Mouse (Mus musculus) CH12.LX (cell line): ENCODE measurements around the gene Eea1. TPM values are rescaled to one million over a fixed set of nuclear protein-coding genes. Genes with fewer than 3 reads are reported as not detected.

Experiments used
- DNase-seq: peaks from one replicate; pipeline ENCODE4 v3.0.0-alpha.2; 2013; ENCODE audit errors: extremely low read depth
- H3K27ac ChIP-seq: 2 replicates; pipeline ENCODE4 v1.5.1; 2012; ENCODE audit warnings: low read depth, mild to moderate bottlenecking, control low read depth, moderate library complexity; ENCODE audit not compliant: insufficient read depth
- H3K27me3 ChIP-seq: replicated peaks from 2 replicates; pipeline ENCODE3; 2012; ENCODE audit warnings: inconsistent platforms
- H3K36me3 ChIP-seq, 2 experiments: replicated peaks in 1 of 2; 2 replicates each; pipeline versions ENCODE3 to v1.6.1; 2012; ENCODE audit warnings: inconsistent platforms in 1 of 2, low read length in 1 of 2, mild to moderate bottlenecking in 1 of 2, mixed read lengths in 1 of 2, moderate library complexity in 1 of 2; ENCODE audit not compliant: control insufficient read depth in 1 of 2, insufficient read depth in 1 of 2
- H3K4me1 ChIP-seq, 2 experiments: 2 replicates each; pipeline ENCODE4 v1.6.1; 2012; ENCODE audit warnings: inconsistent platforms in 1 of 2, moderate library complexity in 1 of 2; ENCODE audit not compliant: insufficient read depth in 2 of 2, control insufficient read depth in 1 of 2
- H3K4me2 ChIP-seq: 2 replicates; pipeline ENCODE4 v1.6.1; 2012; ENCODE audit warnings: low read depth, mild to moderate bottlenecking, control low read depth; ENCODE audit not compliant: poor library complexity, insufficient read depth, severe bottlenecking
- H3K4me3 ChIP-seq, 3 experiments: fragments of 150-350 bp in 1 of 3; sonication (generic) in 1 of 3; replicated peaks in 1 of 3; 2 replicates each; pipeline versions ENCODE3 to v1.5.1; 2011 to 2012; ENCODE audit warnings: low read depth in 2 of 3, low read length in 2 of 3, mild to moderate bottlenecking in 2 of 3, moderate library complexity in 2 of 3, control low read depth in 1 of 3, improper control_type of control experiment in 1 of 3, inconsistent platforms in 1 of 3, mixed read lengths in 1 of 3; ENCODE audit not compliant: poor library complexity in 1 of 3
- H3K79me2 ChIP-seq: replicated peaks from 2 replicates; pipeline ENCODE4 v1.6.1; 2012; ENCODE audit warnings: mild to moderate bottlenecking, moderate library complexity; ENCODE audit not compliant: control insufficient read depth, poor library complexity, insufficient read depth, severe bottlenecking; ENCODE audit errors: extremely low read depth
- H3K9ac ChIP-seq: 2 replicates; pipeline ENCODE4 v1.6.1; 2012; ENCODE audit warnings: low read depth, mild to moderate bottlenecking, control low read depth, moderate library complexity; ENCODE audit not compliant: insufficient read depth
- H3K9me3 ChIP-seq: replicated peaks from 2 replicates; pipeline ENCODE3; 2012; ENCODE audit warnings: low read length, inconsistent platforms, mixed read lengths
- CHD1 ChIP-seq: IDR thresholded peaks from 2 replicates; pipeline ENCODE4 v1.6.1; 2012; ENCODE audit warnings: low read depth, low read length, improper control_type of control experiment, inconsistent platforms
- CHD2 ChIP-seq: IDR thresholded peaks from 2 replicates; pipeline ENCODE4 v1.6.1; 2011; ENCODE audit warnings: low read length, improper control_type of control experiment
- E2F4 ChIP-seq: IDR thresholded peaks from 2 replicates; pipeline ENCODE4 v1.6.1; 2011; ENCODE audit warnings: low read depth, low read length, improper control_type of control experiment; ENCODE audit not compliant: insufficient replicate concordance
- EP300 ChIP-seq: IDR thresholded peaks from 2 replicates; pipeline ENCODE4 v1.6.1; 2011; ENCODE audit warnings: low read length, improper control_type of control experiment
- ETS1 ChIP-seq: conservative IDR thresholded peaks from 2 replicates; pipeline ENCODE4 v1.6.1; 2012; ENCODE audit warnings: low read depth, mild to moderate bottlenecking, inconsistent platforms, low read length, improper control_type of control experiment, moderate library complexity
- GABPA ChIP-seq: IDR thresholded peaks from 2 replicates; pipeline ENCODE4 v1.6.1; 2012; ENCODE audit warnings: low read depth, low read length, improper control_type of control experiment, inconsistent platforms; ENCODE audit not compliant: insufficient replicate concordance
- HCFC1 ChIP-seq: IDR thresholded peaks from 2 replicates; pipeline ENCODE4 v1.6.1; 2012; ENCODE audit warnings: low read depth, mild to moderate bottlenecking, inconsistent platforms, low read length, improper control_type of control experiment
- JUND ChIP-seq: conservative IDR thresholded peaks from 2 replicates; pipeline ENCODE4 v1.6.1; 2011; ENCODE audit warnings: low read depth, low read length, improper control_type of control experiment
- MAFK ChIP-seq: IDR thresholded peaks from 2 replicates; pipeline ENCODE4 v1.6.1; 2011; ENCODE audit warnings: low read length, improper control_type of control experiment; ENCODE audit not compliant: insufficient replicate concordance
- MAZ ChIP-seq: IDR thresholded peaks from 2 replicates; pipeline ENCODE4 v1.6.1; 2012; ENCODE audit warnings: low read depth, mild to moderate bottlenecking, inconsistent platforms, low read length, improper control_type of control experiment, moderate library complexity
- MEF2A ChIP-seq: IDR thresholded peaks from 2 replicates; pipeline ENCODE4 v1.6.1; 2014; ENCODE audit warnings: low read depth, mild to moderate bottlenecking, inconsistent platforms, low read length, improper control_type of control experiment, borderline replicate concordance
- MXI1 ChIP-seq: IDR thresholded peaks from 2 replicates; pipeline ENCODE4 v1.6.1; 2011; ENCODE audit warnings: mild to moderate bottlenecking, low read depth, low read length, improper control_type of control experiment
- NELFE ChIP-seq: IDR thresholded peaks from 2 replicates; pipeline ENCODE4 v1.6.1; 2011; ENCODE audit warnings: low read depth, low read length, improper control_type of control experiment
- NRF1 ChIP-seq: IDR thresholded peaks from 2 replicates; pipeline ENCODE4 v1.6.1; 2014; ENCODE audit warnings: low read depth, mild to moderate bottlenecking, inconsistent platforms, low read length, improper control_type of control experiment, moderate library complexity
- PAX5 ChIP-seq: IDR thresholded peaks from 2 replicates; pipeline ENCODE4 v1.6.1; 2012; ENCODE audit warnings: low read length, inconsistent platforms, mixed read lengths
- RCOR1 ChIP-seq: conservative IDR thresholded peaks from 2 replicates; pipeline ENCODE4 v1.6.1; 2012; ENCODE audit warnings: low read depth, mild to moderate bottlenecking, inconsistent platforms, low read length, improper control_type of control experiment
- SIN3A ChIP-seq: IDR thresholded peaks from 2 replicates; pipeline ENCODE4 v1.6.1; 2012; ENCODE audit warnings: low read length, improper control_type of control experiment, inconsistent platforms
- SMC3 ChIP-seq: IDR thresholded peaks from 2 replicates; pipeline ENCODE4 v1.6.1; 2011; ENCODE audit warnings: low read depth, low read length, improper control_type of control experiment
- TCF12 ChIP-seq: IDR thresholded peaks from 2 replicates; pipeline ENCODE4 v1.6.1; 2014; ENCODE audit warnings: low read depth, mild to moderate bottlenecking, inconsistent platforms, low read length, improper control_type of control experiment
- USF2 ChIP-seq: conservative IDR thresholded peaks from 2 replicates; pipeline ENCODE4 v1.6.1; 2011; ENCODE audit warnings: low read depth, low read length, improper control_type of control experiment
- ZC3H11A ChIP-seq: IDR thresholded peaks from 2 replicates; pipeline ENCODE4 v1.6.1; 2012; ENCODE audit warnings: low read depth, mild to moderate bottlenecking, inconsistent platforms, low read length, improper control_type of control experiment
- ZKSCAN1 ChIP-seq: IDR thresholded peaks from 2 replicates; pipeline ENCODE4 v1.6.1; 2012; ENCODE audit warnings: low read depth, inconsistent platforms, low read length, improper control_type of control experiment, borderline replicate concordance
- ZMIZ1 ChIP-seq: IDR thresholded peaks from 2 replicates; pipeline ENCODE4 v1.6.1; 2012; ENCODE audit warnings: low read depth, mild to moderate bottlenecking, inconsistent platforms, low read length, improper control_type of control experiment
- dilution Hi-C: fragments of 300-500 bp; cut with MboI; formaldehyde crosslinking; loops from 2 replicates; pipeline ENCODE4 v1.14.3; 2020; ENCODE audit warnings: low sequenced_read_pairs; ENCODE audit not compliant: extremely low pct_unique_long_range_greater_than_20kb, extremely low pct_ligation_motif_present
- in situ Hi-C: fragments of 300-500 bp; cut with MboI; formaldehyde crosslinking; loops from 3 replicates; pipeline ENCODE4 v1.14.3; 2019; ENCODE audit warnings: low sequenced_read_pairs, low pct_ligation_motif_present, low pct_unique_long_range_greater_than_20kb, mixed read lengths
- polyA plus RNA-seq: library from polyadenylated mRNA; unstranded; fragments of >175 nt; gene quantifications from 2 replicates; pipeline ENCODE4 v1.2.1, GENCODE M21; 2012; ENCODE audit warnings: low read depth; ENCODE audit not compliant: insufficient read length
- total RNA-seq, 2 experiments: library from RNA; depleted of rRNA; stranded (reverse); fragments of 300-350 nt in 1 of 2; fragments of >200 nt in 1 of 2; gene quantifications; 2 replicates each; pipeline ENCODE4 v1.2.3; 2012 to 2014

Eea1 gene
- total and polyA plus RNA-seq, 3 experiments, result 13.3 to 15.7 (median 13.3) TPM

- TF ChIP-seq JUND (peak; percentile 62; the same call in 1 of the 2 replicates), NELFE (peak; percentile 78; the same call in 1 of the 2 replicates), MAZ (peak; percentile 76), RCOR1 (peak; percentile 62; the same call in 1 of the 2 replicates), CHD1 (no peak), EP300 (peak; percentile 58), SMC3 (peak; percentile 71), MEF2A (peak; percentile 94; the same call in 1 of the 2 replicates), ZMIZ1 (0 out of 2 replicates have a peak, but pooled peaks have one; percentile 35), MAFK (0 out of 2 replicates have a peak, but pooled peaks have one; percentile 25), ETS1 (peak; percentile 72), PAX5 (no peak)
Observed at GRCm38 (mm10) chr10:96080440-96081381, 140.3 kb downstream of the Eea1 start (continued).

- TF ChIP-seq E2F4 (no peak), GABPA (no peak), CHD2 (no peak), MAFK (no peak), USF2 (no peak), SIN3A (no peak), MEF2A (no peak), NRF1 (no peak), MXI1 (no peak), NELFE (no peak), TCF12 (no peak), HCFC1 (no peak), ZKSCAN1 (no peak), JUND (no peak), PAX5 (no peak), ZC3H11A (no peak)
- TF ChIP-seq, all 38 proteins: peak for 0
- in situ Hi-C loops (loop anchor here (25.0 kb wide), 1 partner anchor 545 kb away; no protein-coding TSS in a partner anchor), dilution Hi-C loops (no loop called here)
- Histone ChIP-seq H3K36me3 (no peaks in the 10 kb centered on the region), H3K4me2 (no peak overlapping the region), H3K79me2 (no peaks in the 10 kb centered on the region), H3K27ac (no peak overlapping the region), H3K9me3 (no peaks in the 10 kb centered on the region), H3K4me1 (peaks cover 9 to 22% of the 10 kb centered on the region in 2 experiments; a peak in 3 of 4 replicates), H3K27me3 (no peaks in the 10 kb centered on the region), H3K9ac (no peak overlapping the region), H3K4me3 (no peak overlapping the region)
- DNase-seq, result no peak
Observed at GRCm38 (mm10) chr10:96082203-96082602, 141.8 kb downstream of the Eea1 start.
